Mouse (Mus musculus): ENCODE results near the gene Spata45. TPM values are rescaled to one million over a fixed set of nuclear protein-coding genes. Genes with fewer than 3 reads are reported as not detected.

Spata45 gene
- polyA plus RNA-seq, 1 experiment, result not detected

- no peaks in the 10 kb centered on the region for H3K27me3 ChIP-seq (ENCODE audit: control insufficient read depth, insufficient read depth, low read length, poor library complexity, severe bottlenecking)
- no peaks in the 10 kb centered on the region for H3K9me3 ChIP-seq (replicated peaks; ENCODE audit: control insufficient read depth, insufficient read depth, low read length, poor library complexity, severe bottlenecking)
- H3K36me3 ChIP-seq (ENCODE audit: control insufficient read depth, insufficient read depth, low read length, poor library complexity, severe bottlenecking), result peaks cover 4% of the 10 kb centered on the region
- no peak overlapping the region for H3K9ac ChIP-seq (ENCODE audit: low read depth, poor library complexity, severe bottlenecking)
- TF ChIP-seq EP300 (IDR thresholded peaks at IDR 0.05; ENCODE audit: insufficient read depth, low read depth, low read length), result no peak
- peak; percentile 67 for TF ChIP-seq CTCF (IDR thresholded peaks at IDR 0.05; ENCODE audit: low read depth, low read length)
- no peaks in the 10 kb centered on the region for H3K4me1 ChIP-seq (ENCODE audit: control insufficient read depth, insufficient read depth, low read length)
- no peak overlapping the region for H3K4me3 ChIP-seq (ENCODE audit: low read depth, low read length)
- no peak overlapping the region for H3K27ac ChIP-seq (ENCODE audit: insufficient read depth, low read length)
Measured at GRCm38 (mm10) chr1:191002201-191002600, 34.2 kb upstream of the Spata45 start.

- TF ChIP-seq EP300 (IDR thresholded peaks at IDR 0.05; ENCODE audit: insufficient read depth, low read depth, low read length) (no peak), POLR2A (IDR thresholded peaks at IDR 0.05; ENCODE audit: insufficient read depth, low read length) (no peak), CTCF (IDR thresholded peaks at IDR 0.05; ENCODE audit: low read depth, low read length) (peak; percentile 50)
- no peak overlapping the region for H3K4me3 ChIP-seq (ENCODE audit: low read depth, low read length)
- H3K9ac ChIP-seq (ENCODE audit: low read depth, poor library complexity, severe bottlenecking), result no peak overlapping the region
- no peak overlapping the region for H3K27ac ChIP-seq (ENCODE audit: insufficient read depth, low read length)
- H3K36me3 ChIP-seq (ENCODE audit: control insufficient read depth, insufficient read depth, low read length, poor library complexity, severe bottlenecking), result peaks cover 11% of the 10 kb centered on the region
- no peaks in the 10 kb centered on the region for H3K27me3 ChIP-seq (ENCODE audit: control insufficient read depth, insufficient read depth, low read length, poor library complexity, severe bottlenecking)
- H3K9me3 ChIP-seq (replicated peaks; ENCODE audit: control insufficient read depth, insufficient read depth, low read length, poor library complexity, severe bottlenecking), result no peaks in the 10 kb centered on the region
- no peaks in the 10 kb centered on the region for H3K4me1 ChIP-seq (ENCODE audit: control insufficient read depth, insufficient read depth, low read length)
Measured at GRCm38 (mm10) chr1:191008707-191009106, 27.7 kb upstream of the Spata45 start.

- Histone ChIP-seq H3K27ac (ENCODE audit: insufficient read depth, low read length) (no peak overlapping the region), H3K4me1 (ENCODE audit: control insufficient read depth, insufficient read depth, low read length) (no peaks in the 10 kb centered on the region), H3K36me3 (ENCODE audit: control insufficient read depth, insufficient read depth, low read length, poor library complexity, severe bottlenecking) (peaks cover 5% of the 10 kb centered on the region; the same call in 1 of the 2 replicates), H3K9ac (ENCODE audit: low read depth, poor library complexity, severe bottlenecking) (no peak overlapping the region), H3K9me3 (replicated peaks; ENCODE audit: control insufficient read depth, insufficient read depth, low read length, poor library complexity, severe bottlenecking) (no peaks in the 10 kb centered on the region), H3K4me3 (ENCODE audit: low read depth, low read length) (no peak overlapping the region), H3K27me3 (ENCODE audit: control insufficient read depth, insufficient read depth, low read length, poor library complexity, severe bottlenecking) (no peaks in the 10 kb centered on the region)
- no peak for TF ChIP-seq POLR2A (IDR thresholded peaks at IDR 0.05; ENCODE audit: insufficient read depth, low read length)
- no peak for TF ChIP-seq EP300 (IDR thresholded peaks at IDR 0.05; ENCODE audit: insufficient read depth, low read depth, low read length)
- TF ChIP-seq CTCF (IDR thresholded peaks at IDR 0.05; ENCODE audit: low read depth, low read length), result no peak
Measured at GRCm38 (mm10) chr1:191014271-191014670, 22.2 kb upstream of the Spata45 start.

- Histone ChIP-seq H3K27me3 (ENCODE audit: control insufficient read depth, insufficient read depth, low read length, poor library complexity, severe bottlenecking) (no peaks in the 10 kb centered on the region), H3K4me3 (ENCODE audit: low read depth, low read length) (no peak overlapping the region)
- no peak for TF ChIP-seq EP300 (IDR thresholded peaks at IDR 0.05; ENCODE audit: insufficient read depth, low read depth, low read length)
- no peak for TF ChIP-seq POLR2A (IDR thresholded peaks at IDR 0.05; ENCODE audit: insufficient read depth, low read length)
- no peak for TF ChIP-seq CTCF (IDR thresholded peaks at IDR 0.05; ENCODE audit: low read depth, low read length)
Measured at GRCm38 (mm10) chr1:191019803-191020202, 16.6 kb upstream of the Spata45 start.

GRCm38 (mm10) chr1:191020217-191020924 lies 16.1 kb upstream of the Spata45 start:
- Histone ChIP-seq H3K4me1 (ENCODE audit: control insufficient read depth, insufficient read depth, low read length) (no peaks in the 10 kb centered on the region), H3K27ac (ENCODE audit: insufficient read depth, low read length) (no peak overlapping the region), H3K36me3 (ENCODE audit: control insufficient read depth, insufficient read depth, low read length, poor library complexity, severe bottlenecking) (0 out of 2 replicates have a peak, but pooled peaks cover 2% of the 10 kb centered on the region), H3K27me3 (ENCODE audit: control insufficient read depth, insufficient read depth, low read length, poor library complexity, severe bottlenecking) (no peaks in the 10 kb centered on the region), H3K4me3 (ENCODE audit: low read depth, low read length) (no peak overlapping the region), H3K9me3 (replicated peaks; ENCODE audit: control insufficient read depth, insufficient read depth, low read length, poor library complexity, severe bottlenecking) (no peaks in the 10 kb centered on the region), H3K9ac (ENCODE audit: low read depth, poor library complexity, severe bottlenecking) (no peak overlapping the region)
- no peak for TF ChIP-seq POLR2A (IDR thresholded peaks at IDR 0.05; ENCODE audit: insufficient read depth, low read length)

More at GRCm38 (mm10) chr1:191019803-191020202, 16.6 kb upstream of the Spata45 start:
- H3K36me3 ChIP-seq (ENCODE audit: control insufficient read depth, insufficient read depth, low read length, poor library complexity, severe bottlenecking), result 0 out of 2 replicates have a peak, but pooled peaks cover 2% of the 10 kb centered on the region
- H3K4me1 ChIP-seq (ENCODE audit: control insufficient read depth, insufficient read depth, low read length), result no peaks in the 10 kb centered on the region
- H3K9ac ChIP-seq (ENCODE audit: low read depth, poor library complexity, severe bottlenecking), result no peak overlapping the region
- H3K9me3 ChIP-seq (replicated peaks; ENCODE audit: control insufficient read depth, insufficient read depth, low read length, poor library complexity, severe bottlenecking), result no peaks in the 10 kb centered on the region
- no peak overlapping the region for H3K27ac ChIP-seq (ENCODE audit: insufficient read depth, low read length)

GRCm38 (mm10) chr1:191021016-191021415 lies 15.4 kb upstream of the Spata45 start:
- H3K27ac ChIP-seq (ENCODE audit: insufficient read depth, low read length), result no peak overlapping the region
- no peaks in the 10 kb centered on the region for H3K4me1 ChIP-seq (ENCODE audit: control insufficient read depth, insufficient read depth, low read length)
- no peak overlapping the region for H3K4me3 ChIP-seq (ENCODE audit: low read depth, low read length)
- no peak overlapping the region for H3K9ac ChIP-seq (ENCODE audit: low read depth, poor library complexity, severe bottlenecking)
- H3K36me3 ChIP-seq (ENCODE audit: control insufficient read depth, insufficient read depth, low read length, poor library complexity, severe bottlenecking), result 0 out of 2 replicates have a peak, but pooled peaks cover 2% of the 10 kb centered on the region
- H3K27me3 ChIP-seq (ENCODE audit: control insufficient read depth, insufficient read depth, low read length, poor library complexity, severe bottlenecking), result no peaks in the 10 kb centered on the region
- no peak for TF ChIP-seq POLR2A (IDR thresholded peaks at IDR 0.05; ENCODE audit: insufficient read depth, low read length)
- TF ChIP-seq EP300 (IDR thresholded peaks at IDR 0.05; ENCODE audit: insufficient read depth, low read depth, low read length), result no peak
- no peak for TF ChIP-seq CTCF (IDR thresholded peaks at IDR 0.05; ENCODE audit: low read depth, low read length)
- no peaks in the 10 kb centered on the region for H3K9me3 ChIP-seq (replicated peaks; ENCODE audit: control insufficient read depth, insufficient read depth, low read length, poor library complexity, severe bottlenecking)
